Mouse (Mus musculus): ENCODE data around the gene Abhd14b. TPM values are rescaled to one million over a fixed set of nuclear protein-coding genes. Genes with fewer than 3 reads are reported as not detected.
A peak's percentile ranks its signal among the peaks of the same experiment; 100 is the strongest.

The Abhd14b gene
- polyA plus RNA-seq, 1 experiment from 2014 or later = 10.7 TPM

DNA sequence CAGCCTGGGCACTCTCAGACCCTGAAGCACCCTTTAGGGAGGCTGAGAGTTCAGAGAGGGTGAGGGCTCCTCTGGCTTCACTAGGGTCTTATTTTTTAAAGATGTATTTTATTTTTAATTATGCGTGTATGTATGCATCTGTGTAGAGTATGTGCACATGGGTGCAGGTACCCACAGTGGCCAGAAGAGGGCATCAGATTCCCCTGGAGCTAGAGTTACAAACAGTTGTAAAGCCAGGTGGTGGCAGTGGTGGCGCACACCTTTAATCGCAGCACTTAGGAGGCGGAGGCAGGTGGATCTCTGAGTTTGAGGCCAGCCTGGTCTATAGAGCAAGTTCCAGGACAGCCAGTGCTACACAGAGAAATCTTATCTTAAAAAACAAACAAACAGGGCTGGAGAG is 38.2 kb upstream of the Abhd14b start:
- Histone ChIP-seq H3K9me3 (replicated peaks; ENCODE audit: control insufficient read depth, low read length) (no peaks in the 10 kb centered on the region), H3K4me1 (ENCODE audit: control insufficient read depth, insufficient read depth, low read length) (peaks cover 22% of the 10 kb centered on the region), H3K27ac (ENCODE audit: low read length) (no peak overlapping the region), H3K27me3 (ENCODE audit: control insufficient read depth, insufficient read depth, low read length) (no peaks in the 10 kb centered on the region), H3K9ac (ENCODE audit: low read length) (no peak overlapping the region), H3K36me3 (ENCODE audit: control insufficient read depth, insufficient read depth) (no peaks in the 10 kb centered on the region), H3K4me2 (ENCODE audit: low read depth, low read length) (no peak overlapping the region), H3K4me3 (ENCODE audit: low read length) (no peak overlapping the region)
- no peak for ATAC-seq (replicated peaks; ENCODE audit: extremely low read depth, insufficient read depth, low FRiP score)
- 97% methylated on average over 4 of the region's 4 CpGs for WGBS

DNA sequence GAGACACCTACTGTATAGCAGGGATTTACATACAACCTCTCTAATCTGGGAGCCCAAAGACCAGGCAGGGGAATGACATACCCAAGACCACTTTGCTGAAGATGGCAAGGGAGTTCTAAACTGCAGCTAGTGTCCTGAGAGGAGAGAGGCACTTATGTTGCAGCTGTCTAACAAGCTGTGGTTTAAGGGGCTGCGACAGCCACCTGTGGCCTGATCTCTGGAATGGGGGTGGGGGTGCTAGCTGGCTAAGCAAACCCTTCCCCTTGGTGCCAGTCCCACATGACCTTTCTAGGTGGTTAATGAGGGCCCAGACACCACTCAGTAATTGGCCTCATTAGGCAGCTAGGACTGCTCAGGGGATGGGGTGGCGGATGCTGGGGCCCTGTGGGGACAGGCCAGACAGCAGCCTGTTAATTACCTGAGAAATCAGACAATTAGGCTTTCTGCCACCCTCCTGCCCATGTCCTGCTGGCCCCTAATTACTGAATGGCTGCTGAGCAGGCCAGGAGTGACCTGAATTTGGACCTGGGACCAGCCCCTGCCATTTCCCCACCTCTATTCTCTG is 37.1 kb upstream of the Abhd14b start:
- no peak overlapping the region for H3K27ac ChIP-seq (ENCODE audit: low read length)
- 85% methylated on average over 2 of the region's 2 CpGs for WGBS
- H3K4me1 ChIP-seq (ENCODE audit: control insufficient read depth, insufficient read depth, low read length) = peaks cover 19% of the 10 kb centered on the region
- ATAC-seq (replicated peaks; ENCODE audit: extremely low read depth, insufficient read depth, low FRiP score) = no peak
- H3K4me2 ChIP-seq (ENCODE audit: low read depth, low read length) = no peak overlapping the region
- no peaks in the 10 kb centered on the region for H3K9me3 ChIP-seq (replicated peaks; ENCODE audit: control insufficient read depth, low read length)
- no peaks in the 10 kb centered on the region for H3K36me3 ChIP-seq (ENCODE audit: control insufficient read depth, insufficient read depth)
- H3K4me3 ChIP-seq (ENCODE audit: low read length) = no peak overlapping the region
- no peaks in the 10 kb centered on the region for H3K27me3 ChIP-seq (ENCODE audit: control insufficient read depth, insufficient read depth, low read length)
- H3K9ac ChIP-seq (ENCODE audit: low read length) = no peak overlapping the region

DNA sequence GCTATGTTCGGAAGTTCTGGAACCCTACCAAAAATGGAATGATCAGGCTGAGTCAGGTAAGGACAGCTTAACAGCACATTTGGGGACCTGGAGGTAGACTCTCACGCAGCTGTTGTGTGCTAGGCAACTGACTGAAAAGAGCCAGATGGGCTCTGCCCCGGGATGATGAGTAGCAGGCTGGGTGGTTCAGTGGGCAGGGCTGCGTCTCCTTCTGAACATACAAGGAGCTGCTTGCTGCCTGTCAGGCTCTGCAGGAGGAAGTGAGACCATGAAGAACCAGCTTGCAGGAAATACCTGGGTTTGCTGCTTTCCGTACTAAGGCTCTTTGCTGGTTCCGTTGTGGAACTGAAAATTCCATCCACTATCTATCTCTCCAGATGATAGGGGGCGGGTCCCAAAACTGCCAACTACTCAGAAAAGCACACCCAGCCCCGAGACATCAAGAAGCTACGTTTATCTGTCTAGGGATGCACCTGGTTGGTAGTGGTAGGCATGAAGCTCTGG is 36.1 kb upstream of the Abhd14b start:
- no peak overlapping the region for H3K27ac ChIP-seq (ENCODE audit: low read length)
- H3K27me3 ChIP-seq (ENCODE audit: control insufficient read depth, insufficient read depth, low read length) = no peaks in the 10 kb centered on the region
- 44% methylated on average over 9 of the region's 9 CpGs for WGBS
- no peak for ATAC-seq (replicated peaks; ENCODE audit: extremely low read depth, insufficient read depth, low FRiP score)
- no peak overlapping the region for H3K9ac ChIP-seq (ENCODE audit: low read length)
- H3K4me2 ChIP-seq (ENCODE audit: low read depth, low read length) = no peak overlapping the region
- H3K4me1 ChIP-seq (ENCODE audit: control insufficient read depth, insufficient read depth, low read length) = peaks cover 11% of the 10 kb centered on the region
- no peaks in the 10 kb centered on the region for H3K36me3 ChIP-seq (ENCODE audit: control insufficient read depth, insufficient read depth)
- H3K4me3 ChIP-seq (ENCODE audit: low read length) = no peak overlapping the region
- no peaks in the 10 kb centered on the region for H3K9me3 ChIP-seq (replicated peaks; ENCODE audit: control insufficient read depth, low read length)

DNA sequence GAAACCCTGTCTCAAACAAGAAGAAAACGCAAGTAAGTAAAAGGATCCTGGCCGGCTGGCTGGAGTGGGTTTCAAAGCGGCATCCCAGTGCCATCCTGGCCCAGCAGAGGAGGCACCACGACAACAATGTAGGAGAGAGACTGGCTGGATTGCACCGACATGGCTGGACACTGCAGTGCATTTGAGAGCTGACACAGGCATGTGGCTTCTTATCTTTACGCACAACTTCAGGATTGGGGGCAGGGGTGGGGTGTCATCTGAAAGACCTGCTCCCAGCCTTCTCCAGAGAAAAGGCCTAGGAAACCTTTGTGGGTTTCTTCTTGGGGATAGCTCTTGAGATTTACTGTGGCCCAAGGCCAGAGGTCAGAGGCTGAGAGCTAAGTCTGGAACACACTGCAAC is 35.5 kb upstream of the Abhd14b start:
- no peak overlapping the region for H3K27ac ChIP-seq (ENCODE audit: low read length)
- peaks cover 9% of the 10 kb centered on the region for H3K4me1 ChIP-seq (ENCODE audit: control insufficient read depth, insufficient read depth, low read length)
- no peak overlapping the region for H3K9ac ChIP-seq (ENCODE audit: low read length)
- H3K4me2 ChIP-seq (ENCODE audit: low read depth, low read length) = no peak overlapping the region
- ATAC-seq (replicated peaks; ENCODE audit: extremely low read depth, insufficient read depth, low FRiP score) = no peak
- H3K4me3 ChIP-seq (ENCODE audit: low read length) = no peak overlapping the region
- no peaks in the 10 kb centered on the region for H3K27me3 ChIP-seq (ENCODE audit: control insufficient read depth, insufficient read depth, low read length)
- H3K9me3 ChIP-seq (replicated peaks; ENCODE audit: control insufficient read depth, low read length) = no peaks in the 10 kb centered on the region
- WGBS = 53% methylated on average over 6 of the region's 6 CpGs
- H3K36me3 ChIP-seq (ENCODE audit: control insufficient read depth, insufficient read depth) = no peaks in the 10 kb centered on the region

DNA sequence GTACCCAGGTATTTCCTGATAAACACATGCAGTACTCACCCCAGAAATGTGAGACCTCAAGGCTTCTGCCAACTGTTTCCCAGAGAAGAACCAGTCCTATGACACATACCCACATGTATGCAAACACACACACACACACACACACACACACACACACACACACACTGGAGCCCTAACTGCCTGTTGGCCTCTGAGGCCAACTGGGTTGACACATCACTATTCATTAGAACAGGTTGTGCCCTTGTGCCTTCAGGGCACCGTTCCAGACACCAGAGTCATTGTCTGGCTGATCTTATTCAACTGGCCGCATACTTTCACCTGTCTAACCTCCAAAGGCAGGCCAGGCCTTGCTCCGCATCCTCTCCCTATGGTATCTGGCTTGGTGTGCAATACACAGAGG is 35.0 kb upstream of the Abhd14b start:
- 79% methylated on average over 3 of the region's 3 CpGs for WGBS

DNA sequence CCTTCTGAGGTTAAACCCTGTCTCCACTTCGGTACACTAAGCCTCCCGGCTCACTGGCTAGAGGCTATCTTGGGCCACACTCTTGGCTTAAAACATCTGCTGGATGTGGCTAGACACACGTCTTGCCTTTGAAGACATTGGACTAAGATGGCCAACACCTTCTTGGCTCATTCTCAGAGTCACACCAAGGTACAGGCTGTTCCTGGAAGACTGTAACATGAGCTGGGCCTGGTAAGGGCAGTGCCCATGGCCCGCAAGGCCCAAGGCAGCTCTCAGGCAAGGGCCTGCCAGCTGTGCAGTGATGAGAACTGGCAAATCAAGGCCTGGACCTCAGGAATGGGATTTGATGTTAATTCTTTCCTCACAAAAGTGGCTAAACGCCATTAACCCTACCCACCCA is 33.7 kb upstream of the Abhd14b start:
- Histone ChIP-seq H3K9ac (ENCODE audit: low read length) (no peak overlapping the region), H3K36me3 (ENCODE audit: control insufficient read depth, insufficient read depth) (no peaks in the 10 kb centered on the region), H3K9me3 (replicated peaks; ENCODE audit: control insufficient read depth, low read length) (no peaks in the 10 kb centered on the region), H3K4me3 (ENCODE audit: low read length) (no peak overlapping the region), H3K4me1 (ENCODE audit: control insufficient read depth, insufficient read depth, low read length) (peaks cover 20% of the 10 kb centered on the region), H3K4me2 (ENCODE audit: low read depth, low read length) (no peak overlapping the region), H3K27ac (ENCODE audit: low read length) (no peak overlapping the region), H3K27me3 (ENCODE audit: control insufficient read depth, insufficient read depth, low read length) (no peaks in the 10 kb centered on the region)
- 80% methylated on average over 5 of the region's 5 CpGs for WGBS
- no peak for ATAC-seq (replicated peaks; ENCODE audit: extremely low read depth, insufficient read depth, low FRiP score)

More for the DNA sequence above, 35.0 kb upstream of the Abhd14b start:
- no peak overlapping the region for H3K4me2 ChIP-seq (ENCODE audit: low read depth, low read length)
- H3K4me3 ChIP-seq (ENCODE audit: low read length) = no peak overlapping the region
- no peaks in the 10 kb centered on the region for H3K9me3 ChIP-seq (replicated peaks; ENCODE audit: control insufficient read depth, low read length)
- no peak overlapping the region for H3K27ac ChIP-seq (ENCODE audit: low read length)
- H3K9ac ChIP-seq (ENCODE audit: low read length) = no peak overlapping the region
- no peak for ATAC-seq (replicated peaks; ENCODE audit: extremely low read depth, insufficient read depth, low FRiP score)
- H3K36me3 ChIP-seq (ENCODE audit: control insufficient read depth, insufficient read depth) = no peaks in the 10 kb centered on the region
- no peaks in the 10 kb centered on the region for H3K27me3 ChIP-seq (ENCODE audit: control insufficient read depth, insufficient read depth, low read length)
- H3K4me1 ChIP-seq (ENCODE audit: control insufficient read depth, insufficient read depth, low read length) = peaks cover 7% of the 10 kb centered on the region

DNA sequence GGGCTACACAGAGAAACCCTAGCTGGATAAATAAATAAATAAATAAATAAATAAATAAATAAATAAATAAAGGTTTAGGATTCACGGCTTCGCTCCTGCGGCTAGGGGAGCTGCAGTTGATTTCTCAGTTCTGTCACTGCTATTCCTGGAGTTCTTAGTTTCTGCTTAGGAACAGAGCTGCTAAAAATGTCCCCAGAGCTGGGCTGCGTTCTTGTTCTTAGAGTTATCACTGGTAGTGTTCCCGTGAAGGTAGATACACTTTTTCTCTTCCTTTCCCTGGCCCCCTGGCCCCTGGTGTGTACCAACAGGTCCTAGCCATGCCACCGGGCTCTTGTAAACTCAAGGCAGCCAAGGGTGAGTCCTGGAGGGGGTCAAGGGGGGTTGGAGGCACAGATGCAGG is 30.4 kb upstream of the Abhd14b start:
- ATAC-seq (replicated peaks; ENCODE audit: extremely low read depth, insufficient read depth, low FRiP score) = no peak
- Histone ChIP-seq H3K4me1 (ENCODE audit: control insufficient read depth, insufficient read depth, low read length) (peaks cover 21% of the 10 kb centered on the region), H3K4me2 (ENCODE audit: low read depth, low read length) (no peak overlapping the region), H3K27ac (ENCODE audit: low read length) (peak overlapping the region; percentile 56; the same call in 1 of the 2 replicates), H3K9ac (ENCODE audit: low read length) (no peak overlapping the region; the same call in 1 of the 2 replicates), H3K9me3 (replicated peaks; ENCODE audit: control insufficient read depth, low read length) (no peaks in the 10 kb centered on the region), H3K27me3 (ENCODE audit: control insufficient read depth, insufficient read depth, low read length) (no peaks in the 10 kb centered on the region), H3K4me3 (ENCODE audit: low read length) (no peak overlapping the region), H3K36me3 (ENCODE audit: control insufficient read depth, insufficient read depth) (no peaks in the 10 kb centered on the region)
- WGBS = 54% methylated on average over 6 of the region's 6 CpGs

DNA sequence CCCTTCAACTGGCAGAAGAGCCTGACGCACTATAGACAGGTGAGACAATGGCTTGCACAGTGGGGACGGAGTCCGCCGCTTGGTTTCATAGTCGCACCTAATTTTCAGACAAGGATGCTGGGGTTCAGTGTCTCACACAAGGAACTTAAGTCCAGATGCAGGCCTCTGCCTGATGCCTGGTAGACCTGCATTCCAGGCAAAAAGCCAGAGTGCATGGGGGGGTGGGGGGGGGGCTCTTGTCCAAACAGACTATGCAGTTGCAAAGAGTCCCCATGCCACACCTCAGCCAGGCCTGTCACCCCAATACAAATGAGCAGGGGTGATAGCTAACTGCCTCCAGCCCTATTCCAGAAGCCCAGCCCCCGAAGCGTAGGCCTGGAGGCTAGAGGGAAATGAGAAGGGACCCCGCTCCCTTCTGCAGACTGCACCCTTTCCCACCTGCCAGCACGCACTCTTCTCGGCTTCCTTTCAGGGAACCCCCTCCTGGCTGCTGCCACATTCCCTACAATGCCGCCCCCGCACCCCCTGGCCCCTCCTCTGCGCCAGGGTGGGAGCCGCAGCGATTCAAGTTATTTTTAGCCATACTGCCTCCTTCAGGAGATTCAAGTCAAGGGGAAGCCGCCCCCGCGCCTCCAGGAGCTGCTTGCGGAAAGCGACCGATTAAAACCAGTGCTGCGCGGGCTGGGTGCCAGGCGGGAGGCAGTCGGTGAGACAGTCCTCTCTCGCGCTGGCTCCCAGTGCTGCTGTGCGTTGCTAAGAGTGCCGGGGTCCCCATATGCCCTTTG is 29.2 kb upstream of the Abhd14b start:
- Histone ChIP-seq H3K36me3 (ENCODE audit: control insufficient read depth, insufficient read depth) (no peaks in the 10 kb centered on the region), H3K27me3 (ENCODE audit: control insufficient read depth, insufficient read depth, low read length) (no peaks in the 10 kb centered on the region), H3K9ac (ENCODE audit: low read length) (peak overlapping the region; percentile 65), H3K4me1 (ENCODE audit: control insufficient read depth, insufficient read depth, low read length) (peaks cover 21% of the 10 kb centered on the region), H3K9me3 (replicated peaks; ENCODE audit: control insufficient read depth, low read length) (no peaks in the 10 kb centered on the region), H3K27ac (ENCODE audit: low read length) (peak overlapping the region; percentile 68), H3K4me2 (ENCODE audit: low read depth, low read length) (peak overlapping the region; percentile 73), H3K4me3 (ENCODE audit: low read length) (peak overlapping the region; percentile 43)
- WGBS = 15% methylated on average over 29 of the region's 29 CpGs
- peak; percentile 83 for ATAC-seq (replicated peaks; ENCODE audit: extremely low read depth, insufficient read depth, low FRiP score)

DNA sequence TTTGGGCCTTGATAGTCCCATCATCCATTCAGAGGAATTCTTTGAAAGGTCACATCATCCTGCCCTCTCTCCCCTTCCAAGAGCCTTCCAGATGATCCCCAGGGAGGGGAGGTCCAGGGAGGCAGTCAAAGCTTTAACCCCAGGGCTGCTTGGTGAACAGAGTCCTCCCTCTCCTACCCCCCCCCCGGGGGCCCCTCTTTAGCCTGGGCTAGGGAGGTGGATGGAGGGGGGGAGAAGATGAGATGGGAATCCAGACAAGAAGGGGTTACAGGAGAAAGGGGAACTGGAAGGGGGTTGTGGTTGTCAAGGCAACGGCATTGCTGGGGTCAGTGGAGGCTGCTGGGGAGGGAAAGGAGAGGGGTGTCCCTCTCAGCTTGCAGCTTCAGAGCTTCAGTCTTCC is 26.7 kb upstream of the Abhd14b start:
- Histone ChIP-seq H3K9ac (ENCODE audit: low read length) (no peak overlapping the region), H3K27me3 (ENCODE audit: control insufficient read depth, insufficient read depth, low read length) (no peaks in the 10 kb centered on the region), H3K4me1 (ENCODE audit: control insufficient read depth, insufficient read depth, low read length) (peaks cover 21% of the 10 kb centered on the region), H3K27ac (ENCODE audit: low read length) (no peak overlapping the region), H3K4me3 (ENCODE audit: low read length) (no peak overlapping the region), H3K9me3 (replicated peaks; ENCODE audit: control insufficient read depth, low read length) (no peaks in the 10 kb centered on the region), H3K4me2 (ENCODE audit: low read depth, low read length) (no peak overlapping the region), H3K36me3 (ENCODE audit: control insufficient read depth, insufficient read depth) (no peaks in the 10 kb centered on the region)
- 10% methylated on average over 2 of the region's 2 CpGs for WGBS
- ATAC-seq (replicated peaks; ENCODE audit: extremely low read depth, insufficient read depth, low FRiP score) = no peak
